Mouse (Mus musculus): ENCODE measurements around the gene Sult6b2.

DNA sequence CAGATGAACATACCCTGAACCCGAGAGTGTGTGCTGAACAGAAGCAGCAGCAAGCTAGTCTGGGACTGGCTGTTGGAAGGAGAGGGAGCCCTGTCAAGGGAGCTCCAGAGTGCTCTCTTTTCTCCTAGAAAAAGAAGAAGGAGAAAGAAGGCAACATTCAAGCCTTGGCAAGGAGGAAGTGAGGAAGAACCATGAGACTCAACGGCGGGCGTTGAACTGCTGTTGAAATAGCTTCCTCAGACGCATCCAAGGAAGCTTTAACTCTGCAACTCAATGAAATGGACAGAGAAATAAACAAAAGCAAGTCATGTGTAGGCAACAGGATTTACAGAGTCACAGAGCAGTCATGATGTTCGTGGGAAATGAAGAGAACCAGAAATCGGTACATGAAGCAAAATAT, 57.5 kb downstream of the Sult6b2 start:
- TF ChIP-seq CTCF (IDR thresholded peaks at IDR 0.05; ENCODE audit: low read depth), result no peak
- TF ChIP-seq EP300 (IDR thresholded peaks at IDR 0.05; ENCODE audit: low read depth), result no peak

Measured in heart, postnatal 0 days (tissue).